Mouse (Mus musculus) layer of hippocampus, postnatal 14 days (tissue): Measurements from ENCODE around the gene Tmem176b. TPM values are rescaled to one million over a fixed set of nuclear protein-coding genes. Genes with fewer than 3 reads are reported as not detected.
"Not testable (repeated sequence)": the region's sequence is repeated elsewhere in the genome, so short reads cannot be mapped to it uniquely, and the experiment has no call there.

Experiments used
- DNase-seq, 2 experiments: peaks; one replicate each; pipeline ENCODE4 v3.0.0; 2021 to 2022; ENCODE audit warnings: low spot score in 2 of 2, mixed read lengths in 1 of 2
- long read RNA-seq, 2 experiments: library from polyadenylated mRNA; stranded (forward); transcript quantifications; one replicate each; pipeline ENCODE4 v2.0.0; 2021
- total RNA-seq, 2 experiments: library from RNA; stranded (reverse); gene quantifications; 2 replicates each; pipeline ENCODE4 v1.2.3; 2021

Gene Tmem176b
- total RNA-seq, result 10 to 100 TPM; 47.2 to 52.1 TPM
- long read RNA-seq, experiment 1, transcript Tmem176b-203 (7 exons, 1,414 nt), result major isoform, 17 of 28 reads
- long read RNA-seq, experiment 1, transcript Tmem176b-202 (7 exons, 1,648 nt), result minor isoform, 5 of 28 reads
- long read RNA-seq, experiment 1, partial matches to known transcripts, result 0 of 28 reads
- long read RNA-seq, experiment 1, other reads (novel, unspliced or antisense), result 3 of 28 reads
- long read RNA-seq, experiment 2, transcript Tmem176b-202 (7 exons, 1,648 nt), result minor isoform, 6 of 35 reads
- long read RNA-seq, experiment 2, transcript Tmem176b-209 (7 exons, 986 nt), result minor isoform, 6 of 35 reads
- long read RNA-seq, experiment 2, transcript Tmem176b-203 (7 exons, 1,414 nt), result major isoform, 15 of 35 reads
- long read RNA-seq, experiment 2, partial matches to known transcripts, result 4 of 35 reads
- long read RNA-seq, experiment 2, other reads (novel, unspliced or antisense), result 4 of 35 reads

DNA sequence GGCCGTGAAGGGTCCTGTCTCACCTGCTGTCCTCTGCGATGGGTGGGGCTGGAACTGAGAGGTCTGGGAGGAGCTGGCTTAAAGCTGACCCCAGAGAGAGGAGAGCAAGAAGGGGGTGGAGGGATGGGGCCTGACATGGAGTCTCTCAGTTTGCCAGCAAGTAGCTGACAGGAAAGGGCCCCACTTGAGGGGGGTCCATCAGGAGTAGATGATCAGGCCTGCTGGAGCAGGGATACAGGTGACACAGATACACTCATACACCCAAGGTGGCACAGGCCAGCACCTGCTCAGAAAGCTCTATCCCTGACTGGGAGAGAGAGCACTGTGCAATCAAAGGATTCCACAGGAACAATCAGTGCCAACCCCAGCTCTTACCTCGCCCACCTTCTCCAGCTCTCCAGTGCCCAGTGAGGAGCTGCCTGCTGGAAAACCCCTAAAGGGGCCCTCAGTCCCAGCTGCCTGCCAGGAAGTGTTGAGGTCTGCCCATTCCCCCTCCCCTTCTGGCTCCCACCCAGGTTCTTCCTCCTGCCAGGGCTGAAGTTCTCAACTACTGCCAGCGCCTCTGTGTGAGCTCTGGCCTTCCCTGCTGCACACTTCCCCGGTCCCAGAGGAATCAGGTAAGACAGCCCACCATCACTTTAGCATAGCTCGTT, at the start of gene Tmem176b:
TSS of gene Tmem176b (minus strand) at position 524 of the 653 bp plus-strand sequence.
- DNase-seq, result peak; percentile 84 to 93

DNA sequence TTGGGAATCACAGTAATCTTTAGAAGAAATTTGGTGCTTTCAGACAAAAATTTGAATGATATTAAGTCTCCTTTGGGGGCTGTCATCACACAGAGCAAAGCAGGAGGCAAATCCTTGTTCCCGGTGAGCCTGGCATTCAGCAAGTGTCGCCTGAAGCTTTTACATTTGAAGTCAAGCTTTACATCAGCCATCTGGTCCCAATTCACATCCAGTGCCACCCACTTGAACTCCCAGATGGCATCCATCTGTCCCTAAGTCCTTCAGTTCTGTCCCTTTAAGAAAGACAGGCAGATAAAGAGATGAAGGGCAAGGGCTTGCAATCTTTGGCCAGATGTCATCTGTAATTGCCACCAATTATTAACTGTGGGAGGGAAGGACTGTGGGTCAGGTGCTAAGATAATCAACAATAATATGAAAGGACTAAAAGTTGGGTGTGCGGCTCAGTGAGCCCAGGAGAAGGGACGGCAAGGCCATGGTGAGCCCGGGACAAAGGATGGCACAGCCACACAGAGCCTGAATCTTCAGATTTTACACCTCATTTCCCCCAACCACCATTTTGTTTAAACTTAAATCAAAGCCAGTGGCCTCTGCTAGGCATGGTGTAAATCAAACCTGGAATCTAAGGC, 35.3 kb upstream of the Tmem176b start:
- DNase-seq, result peak in 1 of 2 experiments; percentile 11

- no peak for DNase-seq
Observed at GRCm38 (mm10) chr6:48875515-48875914, 34.2 kb upstream of the Tmem176b start.

DNA sequence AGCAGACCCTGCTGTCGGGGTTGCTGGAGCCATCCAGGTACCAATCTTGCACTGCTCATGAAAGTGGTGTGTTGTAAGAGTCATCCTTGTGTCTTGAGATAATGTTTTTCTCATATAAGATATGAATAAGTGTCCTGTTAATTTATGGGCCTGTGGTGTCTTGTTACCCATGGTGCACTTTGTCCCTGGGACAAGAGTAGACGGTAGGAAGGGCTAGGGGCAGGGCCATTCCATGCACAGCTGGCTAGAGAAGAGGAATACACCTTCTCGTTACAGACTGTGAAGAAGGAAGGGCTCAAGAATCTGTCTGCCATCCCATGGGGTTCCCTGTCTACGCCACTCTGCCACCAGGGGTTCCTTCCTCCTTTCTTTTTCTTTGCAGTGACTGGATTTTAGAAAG, 33.3 kb upstream of the Tmem176b start:
- no peak for DNase-seq

DNA sequence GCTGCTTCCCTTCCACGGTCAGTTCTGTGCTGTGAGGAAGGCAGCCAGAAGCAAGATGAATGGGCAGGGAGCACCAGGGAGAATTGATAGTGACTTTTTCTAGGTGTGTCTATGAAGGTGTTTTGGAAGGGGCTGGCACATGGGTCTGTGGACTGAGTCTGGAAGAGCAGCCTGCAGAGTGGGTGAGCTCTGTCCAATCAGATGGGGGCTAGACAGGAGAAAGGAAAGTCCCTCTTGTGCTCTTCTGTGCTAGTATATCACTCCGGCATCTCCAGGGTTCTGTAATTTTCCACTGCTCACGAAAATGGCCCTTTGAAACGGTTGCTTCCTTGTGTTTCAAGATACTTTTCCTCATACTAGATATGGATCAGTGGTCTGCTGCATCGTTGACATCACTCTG, 31.3 kb upstream of the Tmem176b start, which contains the start of gene Aoc1:
TSS of gene Aoc1 (plus strand) at position 301 of the 400 bp plus-strand sequence.
- no peak for DNase-seq

GRCm38 (mm10) chr6:48869774-48870173, 28.5 kb upstream of the Tmem176b start:
- DNase-seq, result no peak

GRCm38 (mm10) chr6:48867158-48867557, 25.9 kb upstream of the Tmem176b start:
- no peak for DNase-seq

GRCm38 (mm10) chr6:48866355-48866950, 25.2 kb upstream of the Tmem176b start:
- DNase-seq, result not testable (repeated sequence)

GRCm38 (mm10) chr6:48865152-48865745, 24.0 kb upstream of the Tmem176b start:
- no peak for DNase-seq

- DNase-seq, result no peak
Observed at GRCm38 (mm10) chr6:48864723-48865122, 23.4 kb upstream of the Tmem176b start.

- DNase-seq, result no peak
Observed at GRCm38 (mm10) chr6:48864181-48864580, 22.9 kb upstream of the Tmem176b start.

GRCm38 (mm10) chr6:48863488-48863887, 22.2 kb upstream of the Tmem176b start:
- DNase-seq, result no peak

- DNase-seq, result no peak
Observed at GRCm38 (mm10) chr6:48862816-48863215, 21.5 kb upstream of the Tmem176b start.

DNA sequence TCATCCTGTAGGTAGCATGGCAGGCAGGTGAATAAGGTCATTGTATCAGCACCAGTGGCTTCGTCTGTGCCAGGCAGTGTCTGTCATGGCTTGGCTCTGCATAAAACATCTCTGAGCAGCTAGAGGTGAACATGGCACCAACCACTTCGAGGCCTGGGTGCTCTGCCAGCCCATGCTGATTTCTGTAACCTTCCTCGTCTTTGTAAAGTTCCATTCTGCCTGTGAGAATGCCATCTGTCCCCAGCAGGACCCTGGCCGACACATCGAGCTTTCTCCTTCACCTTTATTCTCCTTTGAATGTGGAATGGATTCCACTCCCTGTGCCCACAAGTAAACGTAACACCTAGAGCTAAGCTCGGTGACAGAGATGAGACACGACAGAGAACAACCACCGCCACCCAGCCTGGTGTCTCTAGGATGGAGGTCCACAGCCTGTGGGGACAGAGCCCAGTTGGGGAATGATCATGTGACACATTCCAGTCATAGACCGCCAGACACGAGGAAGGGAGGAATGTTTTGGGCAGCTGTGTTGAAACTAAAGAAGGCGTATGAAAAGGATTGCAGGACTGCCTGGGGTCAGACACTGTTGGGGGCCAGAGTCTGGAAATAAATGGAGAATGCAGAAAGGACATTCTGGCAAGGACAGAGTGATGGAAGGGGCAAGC, 20.5 kb upstream of the Tmem176b start:
- DNase-seq, result no peak

- no peak for DNase-seq
Observed at GRCm38 (mm10) chr6:48860851-48861250, 19.6 kb upstream of the Tmem176b start.

- peak in 1 of 2 experiments; percentile 57 for DNase-seq
Observed at GRCm38 (mm10) chr6:48860130-48860815, 19.0 kb upstream of the Tmem176b start.

DNA sequence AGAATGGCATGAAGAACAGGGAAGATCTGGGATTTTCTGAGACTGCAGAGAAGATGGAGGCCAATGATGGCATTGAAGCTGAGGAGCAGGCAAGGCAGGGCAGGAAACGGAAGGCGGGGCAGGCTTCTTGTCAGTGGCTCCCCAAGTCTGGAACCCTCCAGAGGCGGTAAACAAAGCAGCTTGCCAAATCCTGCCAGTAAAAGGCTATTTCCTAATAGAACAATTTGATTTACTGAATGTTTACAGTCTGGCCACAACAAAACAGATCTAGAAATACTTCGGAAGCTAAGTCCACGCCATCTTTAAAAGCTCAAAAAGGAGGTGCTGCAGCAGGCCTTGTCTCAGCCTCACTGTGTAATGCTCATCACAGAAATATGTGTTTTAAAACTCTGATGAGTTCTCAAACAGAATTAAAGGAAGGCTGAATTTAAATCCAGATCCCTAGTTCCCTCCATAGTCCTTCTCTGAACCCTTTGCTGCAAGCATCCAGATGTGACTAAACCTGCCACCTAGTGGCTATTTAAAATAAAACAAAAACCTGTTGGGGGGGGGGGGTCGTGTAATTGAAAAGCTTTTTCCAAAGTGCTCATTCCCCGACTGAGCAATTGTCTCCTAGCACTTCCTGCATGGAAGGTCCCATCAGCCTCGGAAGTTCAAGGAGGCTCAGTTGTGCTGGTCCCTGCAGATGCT, 16.5 kb upstream of the Tmem176b start:
- no peak for DNase-seq

DNA sequence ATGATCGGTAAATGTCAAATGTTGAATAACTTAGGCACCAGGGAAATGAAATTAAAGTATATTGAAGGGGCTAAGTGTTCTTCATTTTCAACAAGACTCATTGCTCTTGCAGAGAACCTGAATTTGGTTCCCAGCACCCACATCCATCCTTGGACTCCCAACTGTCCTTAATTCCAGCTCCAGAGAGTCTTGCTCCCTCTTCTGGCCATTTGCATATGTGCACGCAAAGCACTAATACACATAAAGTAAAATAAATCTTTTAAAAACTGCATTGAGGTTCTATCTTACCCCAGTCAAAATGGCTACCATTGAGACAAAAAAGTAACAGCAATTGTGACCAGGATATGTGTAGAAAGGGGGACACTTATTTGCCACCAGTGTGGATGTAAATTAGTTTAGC, 12.9 kb upstream of the Tmem176b start:
- DNase-seq, result no peak

DNA sequence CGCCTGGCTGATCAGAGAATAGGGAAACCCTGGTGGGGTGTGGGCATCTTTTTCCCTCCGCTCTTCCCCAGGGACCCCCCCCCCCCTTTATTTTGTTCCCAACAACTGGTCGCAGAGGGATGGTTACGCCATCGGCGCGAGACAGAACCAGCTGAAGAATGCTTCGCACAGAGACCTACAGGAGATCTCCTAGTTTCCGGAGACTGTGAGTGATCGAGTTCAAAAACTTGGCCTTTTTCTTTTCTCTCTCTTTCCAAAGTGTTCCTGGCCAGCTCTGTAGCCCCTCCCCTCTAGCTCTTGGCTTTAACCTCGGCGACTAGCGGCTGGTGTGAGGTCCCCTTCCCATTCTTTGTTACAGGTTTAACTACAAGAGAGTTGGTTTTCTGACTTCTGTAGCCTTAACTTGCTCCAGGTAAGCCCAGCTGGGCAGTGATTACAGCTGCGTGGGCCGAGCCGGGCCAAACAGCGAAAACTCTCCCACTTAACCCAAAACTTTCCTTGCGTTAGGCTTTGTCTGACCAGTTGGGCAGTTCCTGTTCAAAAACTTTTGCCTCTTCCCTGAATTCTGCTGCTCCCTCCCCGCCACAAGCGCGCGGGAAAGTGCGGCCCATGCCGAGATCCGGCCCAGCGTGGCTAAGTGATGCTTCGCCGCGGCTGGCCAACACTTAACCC, 10.7 kb upstream of the Tmem176b start:
- no peak for DNase-seq
